Mouse (Mus musculus): ENCODE results near the gene Grn. TPM values are rescaled to one million over a fixed set of nuclear protein-coding genes. Genes with fewer than 3 reads are reported as not detected.
A peak's percentile ranks its signal among the peaks of the same experiment; 100 is the strongest.

Gene Grn
- polyA plus RNA-seq, 1 experiment from 2014 or later = 58.1 TPM

- no peak for ATAC-seq
- Histone ChIP-seq H3K4me1 (peaks cover 41% of the 10 kb centered on the region), H3K27ac (no peak overlapping the region; the same call in 1 of the 2 replicates), H3K9ac (no peak overlapping the region), H3K9me3 (replicated peaks) (no peaks in the 10 kb centered on the region), H3K4me3 (peak overlapping the region; percentile 21), H3K27me3 (replicated peaks) (peaks cover 37% of the 10 kb centered on the region), H3K4me2 (peak overlapping the region; percentile 42), H3K36me3 (peaks cover 15% of the 10 kb centered on the region)
- WGBS (ENCODE audit: insufficient replicate concordance) = 68% methylated on average over 3 of the region's 3 CpGs
Measured at GRCm38 (mm10) chr11:102431728-102432114, 1.6 kb downstream of the Grn start.

- Histone ChIP-seq H3K27ac (peak overlapping the region; percentile 21), H3K4me2 (peak overlapping the region; percentile 42), H3K4me1 (peaks cover 43% of the 10 kb centered on the region), H3K9me3 (replicated peaks) (no peaks in the 10 kb centered on the region), H3K9ac (no peak overlapping the region), H3K27me3 (replicated peaks) (peaks cover 43% of the 10 kb centered on the region), H3K4me3 (peak overlapping the region; percentile 21), H3K36me3 (peaks cover 15% of the 10 kb centered on the region)
- 21% methylated on average over 16 of the region's 16 CpGs for WGBS (ENCODE audit: insufficient replicate concordance)
- no peak for ATAC-seq
Measured at GRCm38 (mm10) chr11:102432115-102432843, 2.2 kb downstream of the Grn start.

GRCm38 (mm10) chr11:102432896-102433295 is 2.8 kb downstream of the Grn start:
- peaks cover 15% of the 10 kb centered on the region for H3K36me3 ChIP-seq
- peak overlapping the region; percentile 21; the same call in 1 of the 2 replicates for H3K27ac ChIP-seq
- peaks cover 49% of the 10 kb centered on the region for H3K4me1 ChIP-seq
- ATAC-seq = no peak
- H3K4me2 ChIP-seq = peak overlapping the region; percentile 42; the same call in 1 of the 2 replicates
- no peak overlapping the region for H3K4me3 ChIP-seq
- no peak overlapping the region for H3K9ac ChIP-seq
- peaks cover 49% of the 10 kb centered on the region for H3K27me3 ChIP-seq (replicated peaks)
- H3K9me3 ChIP-seq (replicated peaks) = no peaks in the 10 kb centered on the region
- 83% methylated on average over 6 of the region's 6 CpGs for WGBS (ENCODE audit: insufficient replicate concordance)

GRCm38 (mm10) chr11:102433866-102434265 is 3.8 kb downstream of the Grn start:
- no peak for ATAC-seq
- WGBS (ENCODE audit: insufficient replicate concordance) = 85% methylated on average over 7 of the region's 7 CpGs
- Histone ChIP-seq H3K36me3 (peaks cover 15% of the 10 kb centered on the region), H3K4me1 (peaks cover 56% of the 10 kb centered on the region), H3K9ac (no peak overlapping the region), H3K4me3 (no peak overlapping the region), H3K9me3 (replicated peaks) (no peaks in the 10 kb centered on the region), H3K4me2 (no peak overlapping the region), H3K27me3 (replicated peaks) (peaks cover 55% of the 10 kb centered on the region), H3K27ac (no peak overlapping the region)

- Histone ChIP-seq H3K9ac (no peak overlapping the region), H3K4me3 (no peak overlapping the region), H3K9me3 (replicated peaks) (no peaks in the 10 kb centered on the region), H3K4me2 (no peak overlapping the region), H3K27ac (no peak overlapping the region), H3K4me1 (peaks cover 51% of the 10 kb centered on the region), H3K36me3 (peaks cover 15% of the 10 kb centered on the region), H3K27me3 (replicated peaks) (peaks cover 55% of the 10 kb centered on the region)
- ATAC-seq = peak; percentile 50
- 13% methylated on average over 7 of the region's 7 CpGs for WGBS (ENCODE audit: insufficient replicate concordance)
Measured at GRCm38 (mm10) chr11:102434406-102434805, 4.3 kb downstream of the Grn start.

GRCm38 (mm10) chr11:102434816-102435705 is 4.9 kb downstream of the Grn start:
- Histone ChIP-seq H3K36me3 (peaks cover 15% of the 10 kb centered on the region), H3K4me2 (no peak overlapping the region), H3K9me3 (replicated peaks) (no peaks in the 10 kb centered on the region), H3K27ac (no peak overlapping the region), H3K27me3 (replicated peaks) (peaks cover 60% of the 10 kb centered on the region), H3K9ac (no peak overlapping the region), H3K4me3 (no peak overlapping the region), H3K4me1 (peaks cover 44% of the 10 kb centered on the region)
- no peak for ATAC-seq
- 78% methylated on average over 11 of the region's 11 CpGs for WGBS (ENCODE audit: insufficient replicate concordance)

GRCm38 (mm10) chr11:102435754-102436470 is 5.8 kb downstream of the Grn start:
- Histone ChIP-seq H3K9ac (no peak overlapping the region), H3K4me3 (no peak overlapping the region), H3K9me3 (replicated peaks) (no peaks in the 10 kb centered on the region), H3K27me3 (replicated peaks) (peaks cover 68% of the 10 kb centered on the region), H3K4me2 (no peak overlapping the region), H3K36me3 (peaks cover 15% of the 10 kb centered on the region), H3K27ac (no peak overlapping the region), H3K4me1 (peaks cover 37% of the 10 kb centered on the region)
- 87% methylated on average over 18 of the region's 18 CpGs for WGBS (ENCODE audit: insufficient replicate concordance)
- ATAC-seq = no peak

GRCm38 (mm10) chr11:102436471-102436790 is 6.3 kb downstream of the Grn start:
- no peak for ATAC-seq
- H3K9ac ChIP-seq = no peak overlapping the region
- peaks cover 15% of the 10 kb centered on the region for H3K36me3 ChIP-seq
- WGBS (ENCODE audit: insufficient replicate concordance) = 83% methylated on average over 10 of the region's 10 CpGs
- no peak overlapping the region for H3K4me2 ChIP-seq
- peaks cover 68% of the 10 kb centered on the region for H3K27me3 ChIP-seq (replicated peaks)
- no peaks in the 10 kb centered on the region for H3K9me3 ChIP-seq (replicated peaks)
- H3K27ac ChIP-seq = no peak overlapping the region
- no peak overlapping the region for H3K4me3 ChIP-seq
- H3K4me1 ChIP-seq = peaks cover 32% of the 10 kb centered on the region

GRCm38 (mm10) chr11:102437120-102438061 is 7.3 kb downstream of the Grn start:
- Histone ChIP-seq H3K27ac (no peak overlapping the region), H3K27me3 (replicated peaks) (peaks cover 72% of the 10 kb centered on the region), H3K9ac (peak overlapping the region; percentile 48), H3K9me3 (replicated peaks) (no peaks in the 10 kb centered on the region), H3K4me2 (peak overlapping the region; percentile 88), H3K4me1 (peaks cover 24% of the 10 kb centered on the region), H3K4me3 (peak overlapping the region; percentile 57), H3K36me3 (peaks cover 15% of the 10 kb centered on the region)
- WGBS (ENCODE audit: insufficient replicate concordance) = 31% methylated on average over 87 of the region's 87 CpGs
- ATAC-seq = no peak

- Histone ChIP-seq H3K4me3 (peak overlapping the region; percentile 57), H3K27me3 (replicated peaks) (peaks cover 72% of the 10 kb centered on the region), H3K9ac (peak overlapping the region; percentile 48), H3K4me1 (peaks cover 17% of the 10 kb centered on the region), H3K4me2 (peak overlapping the region; percentile 88), H3K9me3 (replicated peaks) (no peaks in the 10 kb centered on the region), H3K36me3 (peaks cover 19% of the 10 kb centered on the region), H3K27ac (no peak overlapping the region)
- peak; percentile 10; the same call in 1 of the 2 replicates for ATAC-seq
- 22% methylated on average over 69 of the region's 77 CpGs for WGBS (ENCODE audit: insufficient replicate concordance)
Measured at GRCm38 (mm10) chr11:102438212-102439092, 8.3 kb downstream of the Grn start.

Measured in liver, embryonic 12.5 days (tissue).